Mouse (Mus musculus) stomach, embryonic 14.5 days (tissue): Measurements from ENCODE around the gene Il20. TPM values are rescaled to one million over a fixed set of nuclear protein-coding genes. Genes with fewer than 3 reads are reported as not detected.
A peak's percentile ranks its signal among the peaks of the same experiment; 100 is the strongest.

Source experiments
- ATAC-seq: fragments of 200-750 bp; cut with Nextera tagmentation; 2 replicates; pipeline ENCODE4 v1.8.0; 2017; ENCODE audit warnings: low read depth, moderate TSS enrichment; ENCODE audit not compliant: insufficient number of reproducible peaks, insufficient read depth, low FRiP score
- H3K27ac ChIP-seq: fragments of 300-500 bp; sonication (generic); 2 replicates; pipeline ENCODE4 v1.5.1; 2014; ENCODE audit warnings: mild to moderate bottlenecking, low read length, moderate library complexity, mixed read lengths
- H3K27me3 ChIP-seq: fragments of 300-500 bp; sonication (generic); 2 replicates; pipeline ENCODE4 v1.6.1; 2014; ENCODE audit warnings: low read length, control low read depth, mixed read lengths; ENCODE audit not compliant: control insufficient read depth, insufficient read depth
- H3K36me3 ChIP-seq: fragments of 300-500 bp; sonication (generic); 2 replicates; pipeline ENCODE4 v1.6.1; 2014; ENCODE audit warnings: mild to moderate bottlenecking, control low read depth, low read length, moderate library complexity, mixed read lengths; ENCODE audit not compliant: control insufficient read depth, insufficient read depth
- H3K4me1 ChIP-seq: fragments of 300-500 bp; sonication (generic); 2 replicates; pipeline ENCODE4 v1.6.1; 2014; ENCODE audit warnings: low read length, control low read depth, mixed read lengths; ENCODE audit not compliant: control insufficient read depth, insufficient read depth
- H3K4me2 ChIP-seq: fragments of 300-500 bp; sonication (generic); replicated peaks from 2 replicates; pipeline ENCODE4 v1.6.1; 2014; ENCODE audit warnings: low read depth, low read length, control low read depth
- H3K4me3 ChIP-seq: fragments of 300-500 bp; sonication (generic); 2 replicates; pipeline ENCODE4 v1.5.1; 2014; ENCODE audit warnings: low read depth, low read length, control low read depth
- H3K9ac ChIP-seq: fragments of 300-500 bp; sonication (generic); replicated peaks from 2 replicates; pipeline ENCODE4 v1.6.1; 2014; ENCODE audit warnings: low read depth, mild to moderate bottlenecking, control low read depth, low read length, moderate library complexity, mixed read lengths
- H3K9me3 ChIP-seq: fragments of 300-500 bp; sonication (generic); 2 replicates; pipeline ENCODE4 v1.6.1; 2016; ENCODE audit warnings: low read depth, low read length, control low read depth; ENCODE audit not compliant: control insufficient read depth
- WGBS: fragments of 180-500 bp; shearing (Covaris S2); extraction: QIAGEN DNeasy Blood & Tissue Kit; methylation state at CpG from one replicate; pipeline ENCODE4 v1.1.7; 2014; 5-methylcytosine and 5-hydroxymethylcytosine counted together
- polyA plus RNA-seq: library from polyadenylated mRNA; unstranded; fragments of >200 nt; fragmentation: Nextera tagmentation; extraction: Ambion mirVana; gene quantifications from 2 replicates; pipeline ENCODE4 v1.2.1, GENCODE M21; 2014

The Il20 gene
- not detected in 2 replicates for polyA plus RNA-seq

DNA sequence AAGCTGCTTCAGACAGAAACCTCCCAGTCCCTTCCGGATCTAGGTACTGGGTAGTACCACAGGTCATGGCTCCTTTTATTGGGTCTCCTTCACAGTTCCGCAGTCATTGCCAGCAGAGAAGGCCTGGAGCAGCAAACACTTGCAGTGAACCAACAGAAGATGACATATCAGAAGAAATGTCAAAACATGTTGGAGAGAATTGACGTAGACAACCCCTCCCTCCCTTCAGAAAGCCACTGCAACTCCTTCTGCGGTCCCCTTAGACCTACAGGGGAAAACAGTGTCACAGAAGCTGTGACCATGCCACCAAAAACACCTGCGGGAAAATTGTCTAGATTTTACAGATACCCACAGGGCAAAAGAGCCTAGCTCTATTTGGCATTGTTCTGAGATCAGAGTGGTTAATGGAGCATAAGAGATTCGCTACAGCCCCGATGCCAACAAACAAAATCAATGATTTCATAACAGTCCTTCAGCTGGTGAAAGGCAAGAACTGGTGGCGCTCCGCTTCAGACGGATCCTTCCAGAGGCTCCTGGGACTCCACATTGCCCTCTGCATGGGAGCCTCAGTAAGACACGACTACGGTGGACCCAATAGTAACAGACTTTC lies at the start of gene Il20:
Gene Il20, minus strand, starts transcription at position 51 of the 610 bp plus-strand sequence.
- no peak within 1 kb of the TSS for H3K27ac ChIP-seq
- no peak for ATAC-seq
- WGBS: 88% methylated on average over 12 of the region's 12 CpGs
- H3K4me1 ChIP-seq: no peaks in the 10 kb centered on the region
- H3K9me3 ChIP-seq: no peaks in the 10 kb centered on the region
- H3K9ac ChIP-seq: no peak within 1 kb of the TSS
- no peak within 1 kb of the TSS for H3K4me3 ChIP-seq
- no peaks in the 10 kb centered on the region for H3K27me3 ChIP-seq
- H3K36me3 ChIP-seq: no peaks in the 10 kb centered on the region
- H3K4me2 ChIP-seq: no peak within 1 kb of the TSS

DNA sequence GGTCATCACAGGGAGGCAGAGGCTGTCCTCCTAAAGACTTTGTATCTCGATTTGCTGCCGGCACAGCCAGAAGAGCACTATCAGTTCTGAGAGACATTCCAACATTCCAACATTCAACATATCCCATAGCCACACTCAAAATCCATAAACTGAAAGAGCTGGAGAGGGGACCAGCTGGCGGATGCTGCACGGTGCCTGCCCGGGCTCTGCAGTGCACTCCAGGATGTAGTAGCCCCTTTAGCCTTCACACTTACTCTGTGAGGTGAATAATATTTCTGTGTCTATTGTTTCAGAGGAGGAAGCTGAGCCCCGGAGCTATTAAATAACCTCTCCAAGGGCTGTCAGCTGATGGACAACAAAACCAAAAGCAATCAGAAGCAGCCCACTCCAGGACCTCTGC lies 35.7 kb upstream of the Il20 start:
- Histone ChIP-seq H3K9ac (no peak overlapping the region), H3K4me2 (no peak overlapping the region), H3K27me3 (no peaks in the 10 kb centered on the region), H3K9me3 (no peaks in the 10 kb centered on the region), H3K27ac (no peak overlapping the region), H3K4me3 (no peak overlapping the region), H3K4me1 (0 out of 2 replicates have a peak, but pooled peaks cover 4% of the 10 kb centered on the region), H3K36me3 (no peaks in the 10 kb centered on the region)
- WGBS: 33% methylated on average over 6 of the region's 6 CpGs
- ATAC-seq: no peak

DNA sequence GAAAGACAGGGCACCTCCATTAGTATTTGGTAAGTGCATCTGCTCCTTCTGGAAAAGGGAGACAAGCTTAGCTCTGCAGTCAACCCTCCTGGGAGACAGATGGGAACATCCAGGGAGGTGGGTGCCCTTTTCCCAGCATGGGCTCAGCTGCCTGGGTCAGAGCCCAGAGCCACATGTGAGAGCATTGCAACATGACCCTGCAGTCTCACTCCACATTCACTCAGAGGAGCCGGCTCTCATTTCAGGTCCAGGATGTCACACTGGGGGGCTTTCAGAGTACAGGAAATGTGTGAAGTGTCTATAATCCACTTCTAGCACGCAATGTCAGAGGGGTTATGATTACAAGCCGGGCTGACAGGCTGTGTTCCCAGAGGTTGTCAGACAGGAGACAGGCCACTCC lies 30.6 kb upstream of the Il20 start:
- Histone ChIP-seq H3K4me1 (no peaks in the 10 kb centered on the region), H3K9me3 (no peaks in the 10 kb centered on the region), H3K36me3 (no peaks in the 10 kb centered on the region), H3K9ac (no peak overlapping the region), H3K27ac (no peak overlapping the region), H3K4me3 (no peak overlapping the region), H3K27me3 (no peaks in the 10 kb centered on the region), H3K4me2 (no peak overlapping the region)
- ATAC-seq: 0 out of 2 replicates have a peak, but pooled peaks have one; percentile 18
- WGBS: 36% methylated on average over 3 of the region's 3 CpGs

DNA sequence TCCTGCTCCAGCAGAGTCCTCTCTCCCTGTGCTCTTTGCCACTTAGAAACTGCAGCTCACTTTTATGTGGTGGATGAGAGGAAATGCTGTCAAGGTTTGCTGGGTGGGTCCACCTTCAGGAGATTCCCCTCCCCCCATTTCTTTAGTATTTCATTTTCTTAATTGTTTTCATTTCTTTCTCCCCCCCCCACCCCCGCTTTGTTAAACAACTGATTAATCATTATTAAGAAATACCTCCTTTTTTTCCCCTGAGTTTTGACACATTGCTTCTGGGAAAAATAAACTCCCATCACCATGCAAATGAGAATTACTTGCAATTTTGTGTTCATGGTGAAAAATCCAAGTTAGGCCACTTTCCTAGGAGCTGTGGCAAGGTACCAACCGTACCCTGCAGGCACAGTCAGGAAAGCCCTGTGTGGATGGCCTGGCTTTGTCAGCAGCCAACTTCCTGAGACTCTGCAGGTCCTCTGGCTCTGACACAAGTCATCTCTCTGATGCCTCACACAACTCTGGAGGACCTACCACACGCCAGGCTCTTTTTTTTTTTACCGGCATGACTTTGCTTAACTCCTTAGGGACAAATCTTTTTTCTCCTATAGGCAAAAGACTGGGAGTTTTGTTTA lies 28.9 kb upstream of the Il20 start, which contains the start of gene Il19:
Gene Il19, minus strand, starts transcription at position 51 of the 623 bp plus-strand sequence.
- H3K4me1 ChIP-seq: no peaks in the 10 kb centered on the region
- no peak within 1 kb of the TSS for H3K4me2 ChIP-seq
- no peaks in the 10 kb centered on the region for H3K9me3 ChIP-seq
- no peaks in the 10 kb centered on the region for H3K36me3 ChIP-seq
- no peak within 1 kb of the TSS for H3K27ac ChIP-seq
- H3K4me3 ChIP-seq: no peak within 1 kb of the TSS
- no peak for ATAC-seq
- WGBS: 49% methylated on average over 4 of the region's 4 CpGs
- no peak within 1 kb of the TSS for H3K9ac ChIP-seq
- no peaks in the 10 kb centered on the region for H3K27me3 ChIP-seq

GRCm38 (mm10) chr1:130938192-130938591 lies 26.9 kb upstream of the Il20 start:
- no peaks in the 10 kb centered on the region for H3K4me1 ChIP-seq
- no peak for ATAC-seq
- no peak overlapping the region for H3K4me3 ChIP-seq
- H3K27ac ChIP-seq: no peak overlapping the region
- no peak overlapping the region for H3K4me2 ChIP-seq
- no peaks in the 10 kb centered on the region for H3K27me3 ChIP-seq
- H3K36me3 ChIP-seq: no peaks in the 10 kb centered on the region
- WGBS: 88% methylated on average over 7 of the region's 7 CpGs
- no peaks in the 10 kb centered on the region for H3K9me3 ChIP-seq
- no peak overlapping the region for H3K9ac ChIP-seq

GRCm38 (mm10) chr1:130937170-130937569 lies 25.9 kb upstream of the Il20 start:
- H3K27me3 ChIP-seq: no peaks in the 10 kb centered on the region
- H3K9ac ChIP-seq: no peak overlapping the region
- 81% methylated on average over 4 of the region's 4 CpGs for WGBS
- H3K27ac ChIP-seq: no peak overlapping the region
- H3K4me1 ChIP-seq: no peaks in the 10 kb centered on the region
- H3K4me3 ChIP-seq: no peak overlapping the region
- no peaks in the 10 kb centered on the region for H3K36me3 ChIP-seq
- ATAC-seq: no peak
- H3K4me2 ChIP-seq: no peak overlapping the region
- no peaks in the 10 kb centered on the region for H3K9me3 ChIP-seq

DNA sequence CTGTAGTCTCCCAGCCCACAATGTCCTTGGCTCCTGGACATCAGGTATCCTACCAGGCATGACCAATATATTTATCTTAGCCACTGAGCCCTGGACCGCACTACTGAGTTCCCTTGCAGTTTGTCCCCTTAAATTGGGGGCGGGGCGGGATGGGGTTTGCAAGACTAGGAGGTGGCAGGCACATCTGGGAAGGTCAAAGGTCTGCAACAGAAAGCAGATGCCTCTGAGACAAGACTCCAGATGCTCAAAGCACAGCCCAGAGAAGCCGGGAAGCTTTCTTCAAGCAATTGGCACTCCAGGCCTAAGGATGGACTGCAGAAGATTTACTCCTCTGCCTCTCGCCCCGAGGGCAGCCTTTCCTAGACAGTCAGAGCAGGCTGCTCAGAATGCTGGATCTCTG lies 25.1 kb upstream of the Il20 start:
- ATAC-seq: no peak
- H3K36me3 ChIP-seq: no peaks in the 10 kb centered on the region
- 42% methylated on average over 6 of the region's 6 CpGs for whole genome bisulfite sequencing

GRCm38 (mm10) chr1:130926484-130926883 lies 15.2 kb upstream of the Il20 start:
- no peak overlapping the region for H3K9ac ChIP-seq
- H3K27ac ChIP-seq: no peak overlapping the region
- no peaks in the 10 kb centered on the region for H3K27me3 ChIP-seq
- H3K4me1 ChIP-seq: no peaks in the 10 kb centered on the region
- no peaks in the 10 kb centered on the region for H3K9me3 ChIP-seq
- H3K4me3 ChIP-seq: no peak overlapping the region
- H3K4me2 ChIP-seq: no peak overlapping the region
- ATAC-seq: no peak
- no peaks in the 10 kb centered on the region for H3K36me3 ChIP-seq

More for the DNA sequence above, 25.1 kb upstream of the Il20 start:
- Histone ChIP-seq H3K9me3 (no peaks in the 10 kb centered on the region), H3K4me3 (no peak overlapping the region), H3K4me1 (no peaks in the 10 kb centered on the region), H3K4me2 (no peak overlapping the region), H3K27me3 (no peaks in the 10 kb centered on the region), H3K9ac (no peak overlapping the region), H3K27ac (no peak overlapping the region)
